Mouse (Mus musculus) midbrain, embryonic 10.5 days (tissue): Measurements from ENCODE around the gene Cst13. TPM values are rescaled to one million over a fixed set of nuclear protein-coding genes. Genes with fewer than 3 reads are reported as not detected.

Experiments
- DNase-seq: peaks from one replicate; pipeline ENCODE4 v3.0.0-alpha.2; 2017; ENCODE audit warnings: low spot score
- H3K27ac ChIP-seq: fragments of 300-500 bp; sonication (generic); replicated peaks from 2 replicates; pipeline ENCODE4 v1.5.1; 2016; ENCODE audit warnings: mild to moderate bottlenecking
- H3K27me3 ChIP-seq: fragments of 300-500 bp; sonication (generic); 2 replicates; pipeline ENCODE4 v1.6.1; 2016; ENCODE audit warnings: low read depth, mild to moderate bottlenecking; ENCODE audit not compliant: poor library complexity, severe bottlenecking
- H3K36me3 ChIP-seq: fragments of 300-500 bp; sonication (generic); 2 replicates; pipeline ENCODE4 v1.6.1; 2016; ENCODE audit warnings: mild to moderate bottlenecking, moderate library complexity
- H3K4me1 ChIP-seq: fragments of 300-500 bp; sonication (generic); 2 replicates; pipeline ENCODE4 v1.6.1; 2016
- H3K4me3 ChIP-seq: fragments of 300-500 bp; sonication (generic); 2 replicates; pipeline ENCODE4 v1.5.1; 2016; ENCODE audit warnings: mild to moderate bottlenecking, moderate library complexity
- H3K9me3 ChIP-seq: fragments of 300-500 bp; sonication (generic); replicated peaks from 2 replicates; pipeline ENCODE4 v1.6.1; 2016; ENCODE audit warnings: mild to moderate bottlenecking
- WGBS: fragments of 180-500 bp; shearing (Covaris S2); methylation state at CpG from one replicate; pipeline ENCODE4 v1.1.7; 2016; 5-methylcytosine and 5-hydroxymethylcytosine counted together
- polyA plus RNA-seq: library from polyadenylated mRNA; unstranded; fragments of >200 nt; fragmentation: Nextera tagmentation; extraction: Ambion mirVana; gene quantifications from 2 replicates; pipeline ENCODE4 v1.2.1, GENCODE M21; 2016

The Cst13 gene
- polyA plus RNA-seq, 1 experiment from 2014 or later: not detected

DNA sequence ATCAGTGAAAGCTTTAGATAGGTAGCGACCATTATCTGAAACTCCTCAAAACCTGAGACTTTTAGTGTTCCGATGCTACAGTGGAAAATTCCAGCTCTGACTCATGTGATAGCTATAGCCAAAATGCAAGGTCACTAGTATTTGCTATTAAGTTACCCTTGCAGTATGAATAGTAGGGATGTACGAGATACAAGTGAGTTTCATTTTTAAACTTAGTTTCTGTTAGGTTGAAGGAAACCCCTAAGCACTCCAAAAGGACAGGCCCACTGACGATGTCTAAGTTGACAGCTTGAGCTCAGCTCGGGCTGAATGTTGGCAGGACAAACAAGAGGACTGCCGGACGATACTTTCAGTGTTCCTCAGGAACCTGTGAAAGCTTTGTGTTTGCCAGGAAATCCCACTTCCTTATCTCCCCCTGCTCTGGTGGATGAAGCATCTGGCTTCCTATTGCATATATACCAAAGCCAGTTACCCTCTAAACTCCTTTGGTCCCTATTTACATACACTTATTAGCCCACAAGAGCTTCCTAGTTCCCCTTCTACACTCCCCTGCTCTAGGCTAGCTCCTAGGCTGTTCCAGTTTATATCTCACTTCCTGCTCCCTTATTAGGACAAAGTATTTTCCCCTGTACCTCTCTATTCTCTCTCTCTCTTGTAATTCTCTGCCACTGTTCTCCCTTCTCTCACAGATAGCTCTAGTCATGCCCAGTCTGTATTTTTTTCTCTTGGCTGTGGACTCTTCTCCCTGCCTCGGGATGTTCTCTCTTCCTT, 36.9 kb downstream of the Cst13 start:
- Histone ChIP-seq H3K9me3 (no peaks in the 10 kb centered on the region), H3K4me3 (no peak overlapping the region), H3K4me1 (no peaks in the 10 kb centered on the region), H3K36me3 (no peaks in the 10 kb centered on the region), H3K27me3 (no peaks in the 10 kb centered on the region), H3K27ac (no peak overlapping the region)
- no peak for DNase-seq
- WGBS: 81% methylated on average over 8 of the region's 8 CpGs

DNA sequence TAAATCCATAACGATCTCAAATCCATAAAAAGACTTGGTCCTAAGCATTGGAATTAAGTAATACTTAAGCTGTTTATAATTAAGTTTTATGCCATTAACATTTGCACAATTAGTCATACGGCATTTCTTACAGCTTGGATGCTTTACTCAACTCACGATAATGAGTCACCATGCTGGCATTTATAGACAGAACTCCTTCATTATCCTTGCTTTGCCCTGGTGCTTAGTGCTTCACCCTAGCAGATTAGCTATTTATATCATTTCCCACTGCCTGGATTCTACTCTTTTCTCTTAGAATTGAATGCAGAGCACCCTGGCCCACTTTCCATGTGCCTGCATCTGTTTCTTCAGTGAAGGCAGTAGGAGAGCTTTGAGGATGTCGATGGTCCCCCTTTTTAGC, 37.6 kb downstream of the Cst13 start:
- H3K4me3 ChIP-seq: no peak overlapping the region
- H3K36me3 ChIP-seq: no peaks in the 10 kb centered on the region
- no peaks in the 10 kb centered on the region for H3K9me3 ChIP-seq
- H3K27me3 ChIP-seq: no peaks in the 10 kb centered on the region
- no peak for DNase-seq
- WGBS: 85% methylated on average over 4 of the region's 4 CpGs
- H3K27ac ChIP-seq: no peak overlapping the region
- H3K4me1 ChIP-seq: no peaks in the 10 kb centered on the region

DNA sequence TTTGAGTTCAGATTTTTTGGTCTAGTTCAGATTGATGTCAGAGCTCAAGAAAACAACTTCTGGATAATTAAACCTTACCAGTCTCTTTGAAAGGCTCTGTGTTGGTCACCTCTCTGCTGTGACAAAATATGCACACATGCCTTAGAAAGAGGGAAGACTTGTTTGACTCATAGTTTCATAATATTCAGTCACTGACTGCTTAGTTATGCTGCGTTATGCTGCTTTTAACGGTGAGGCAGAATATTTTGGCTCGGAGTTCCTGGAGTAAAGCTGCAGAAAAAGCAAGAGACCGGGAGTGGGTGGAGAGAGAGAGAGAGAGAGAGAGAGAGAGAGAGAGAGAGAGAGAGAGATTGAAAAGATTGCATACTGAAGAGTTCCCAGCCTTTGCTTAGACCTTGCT, 41.1 kb downstream of the Cst13 start:
- H3K4me1 ChIP-seq: no peaks in the 10 kb centered on the region
- no peaks in the 10 kb centered on the region for H3K9me3 ChIP-seq
- no peak overlapping the region for H3K27ac ChIP-seq
- no peaks in the 10 kb centered on the region for H3K27me3 ChIP-seq
- no peaks in the 10 kb centered on the region for H3K36me3 ChIP-seq
- no peak overlapping the region for H3K4me3 ChIP-seq
- WGBS: 91% methylated on average over 4 of the region's 4 CpGs
- no peak for DNase-seq

DNA sequence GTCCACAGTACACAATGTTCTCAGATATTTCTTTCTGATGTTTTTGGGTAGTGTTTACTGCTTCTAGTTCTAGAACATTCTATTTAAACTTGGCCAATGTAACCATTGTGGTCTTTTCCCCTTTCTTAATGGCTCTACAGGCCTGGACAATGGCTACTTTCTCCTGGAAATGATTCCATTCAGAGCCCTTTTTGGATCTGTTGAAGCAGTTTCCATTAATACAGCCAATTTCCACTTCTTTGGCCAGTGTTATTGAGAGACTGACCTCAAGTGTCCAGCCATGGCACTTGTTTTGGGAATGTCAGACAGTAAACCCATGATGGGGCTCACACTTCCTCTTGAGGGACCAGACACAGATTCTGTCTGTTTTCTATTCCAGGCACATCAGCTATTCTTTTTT, 41.8 kb downstream of the Cst13 start:
- no peak overlapping the region for H3K4me3 ChIP-seq
- H3K27me3 ChIP-seq: no peaks in the 10 kb centered on the region
- no peaks in the 10 kb centered on the region for H3K36me3 ChIP-seq
- H3K4me1 ChIP-seq: no peaks in the 10 kb centered on the region
- H3K27ac ChIP-seq: no peak overlapping the region
- DNase-seq: no peak
- no peaks in the 10 kb centered on the region for H3K9me3 ChIP-seq

DNA sequence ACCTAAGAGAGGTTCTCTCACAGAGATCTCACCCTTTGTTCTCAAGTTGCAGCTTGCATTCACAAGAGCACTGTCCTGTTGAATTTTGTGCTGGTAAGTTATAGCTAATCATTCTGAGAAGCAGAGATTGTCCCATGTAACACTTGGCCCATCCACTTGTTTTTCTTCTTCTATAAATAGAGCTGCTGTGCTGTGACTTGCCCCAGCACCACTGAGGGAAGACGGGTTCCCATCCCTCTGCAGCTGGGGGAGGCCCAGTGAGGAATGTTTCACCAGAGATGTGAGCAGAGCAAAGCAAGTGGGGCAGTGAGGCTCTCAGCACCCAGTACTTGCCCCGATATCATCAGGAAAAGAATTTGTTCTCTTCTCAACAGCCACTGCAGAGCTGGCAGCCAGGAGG, 45.1 kb downstream of the Cst13 start, which contains the start of gene 9230104L09Rik:
Gene 9230104L09Rik (minus strand): TSS at position 73 of the 400 bp plus-strand sequence.
- Histone ChIP-seq H3K4me3 (no peak within 1 kb of the TSS), H3K9me3 (no peaks in the 10 kb centered on the region), H3K4me1 (no peaks in the 10 kb centered on the region), H3K27me3 (no peaks in the 10 kb centered on the region), H3K36me3 (peaks cover 4% of the 10 kb centered on the region; the same call in 1 of the 2 replicates), H3K27ac (no peak within 1 kb of the TSS)
- DNase-seq: no peak
- WGBS: 68% methylated on average over 2 of the region's 2 CpGs

DNA sequence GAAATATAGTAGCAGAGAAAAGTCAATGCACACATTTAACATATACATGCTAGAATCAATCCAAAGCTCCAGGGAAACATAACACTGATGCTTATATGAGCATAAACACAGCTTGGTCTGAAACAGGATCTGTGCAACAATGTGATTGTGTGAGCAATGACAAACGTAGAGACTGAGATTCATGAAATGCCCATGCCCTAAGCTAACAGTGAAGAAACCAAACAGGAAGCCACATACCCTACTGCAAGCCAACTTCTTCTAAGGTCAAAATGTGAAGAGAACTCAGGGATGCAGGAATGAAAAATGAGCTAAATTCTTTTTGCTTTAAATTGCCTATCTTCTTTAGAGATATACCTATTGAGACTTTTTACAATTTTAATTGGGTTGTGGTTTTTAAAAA, 49.1 kb downstream of the Cst13 start:
- no peak for DNase-seq
- Histone ChIP-seq H3K9me3 (no peaks in the 10 kb centered on the region), H3K27me3 (no peaks in the 10 kb centered on the region), H3K27ac (no peak overlapping the region), H3K4me3 (no peak overlapping the region), H3K36me3 (peaks cover 36% of the 10 kb centered on the region), H3K4me1 (peaks cover 13% of the 10 kb centered on the region)
- 76% methylated on average over 1 of the region's 1 CpGs for WGBS

DNA sequence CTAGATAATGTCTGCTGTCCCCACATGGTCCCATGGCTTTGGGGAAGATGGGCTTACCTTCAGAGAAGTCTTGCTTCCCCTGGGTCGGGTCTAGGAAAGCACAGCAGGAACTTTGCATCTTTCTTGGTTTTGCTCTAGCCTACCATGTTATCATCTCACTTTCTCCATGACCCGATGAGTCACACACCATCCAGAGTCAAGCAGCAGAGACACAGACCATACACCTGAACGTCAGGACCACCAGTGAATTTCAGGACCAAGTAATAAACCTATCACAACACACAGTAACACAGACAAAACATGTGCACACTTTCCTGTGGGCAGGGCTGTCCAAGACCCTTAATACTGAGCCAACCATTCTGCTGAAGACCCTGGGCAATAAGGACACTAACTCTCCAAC, 50.6 kb downstream of the Cst13 start:
- H3K36me3 ChIP-seq: peaks cover 36% of the 10 kb centered on the region
- H3K27me3 ChIP-seq: no peaks in the 10 kb centered on the region
- H3K4me3 ChIP-seq: no peak overlapping the region
- no peaks in the 10 kb centered on the region for H3K9me3 ChIP-seq
- DNase-seq: no peak
- no peak overlapping the region for H3K27ac ChIP-seq
- WGBS: 87% methylated on average over 3 of the region's 3 CpGs
- peaks cover 24% of the 10 kb centered on the region for H3K4me1 ChIP-seq

DNA sequence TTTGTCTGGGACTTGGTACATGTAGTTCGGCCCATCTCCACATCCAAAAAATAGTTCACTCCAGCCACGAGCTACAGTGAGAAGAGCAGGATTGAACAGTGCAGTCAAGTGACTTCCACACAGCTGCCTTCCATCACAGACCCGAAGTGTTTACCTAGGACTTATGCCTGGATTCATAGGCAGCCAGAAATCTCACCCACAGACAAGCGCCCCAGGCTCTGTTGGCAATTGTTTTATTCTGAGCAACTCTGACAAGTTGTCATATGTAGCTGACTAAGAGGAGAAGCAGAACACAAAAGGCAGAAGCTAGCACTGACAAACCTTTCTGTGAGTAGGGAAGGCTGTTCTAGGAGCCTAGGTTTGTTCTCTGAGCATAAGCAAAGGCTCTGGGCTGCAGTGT, 53.0 kb downstream of the Cst13 start:
- H3K27me3 ChIP-seq: no peaks in the 10 kb centered on the region
- peaks cover 36% of the 10 kb centered on the region for H3K36me3 ChIP-seq
- no peaks in the 10 kb centered on the region for H3K9me3 ChIP-seq
- WGBS: 91% methylated on average over 4 of the region's 4 CpGs
- peaks cover 31% of the 10 kb centered on the region for H3K4me1 ChIP-seq
- no peak for DNase-seq
- H3K4me3 ChIP-seq: peak overlapping the region; percentile 84; the same call in 1 of the 2 replicates
- no peak overlapping the region for H3K27ac ChIP-seq

DNA sequence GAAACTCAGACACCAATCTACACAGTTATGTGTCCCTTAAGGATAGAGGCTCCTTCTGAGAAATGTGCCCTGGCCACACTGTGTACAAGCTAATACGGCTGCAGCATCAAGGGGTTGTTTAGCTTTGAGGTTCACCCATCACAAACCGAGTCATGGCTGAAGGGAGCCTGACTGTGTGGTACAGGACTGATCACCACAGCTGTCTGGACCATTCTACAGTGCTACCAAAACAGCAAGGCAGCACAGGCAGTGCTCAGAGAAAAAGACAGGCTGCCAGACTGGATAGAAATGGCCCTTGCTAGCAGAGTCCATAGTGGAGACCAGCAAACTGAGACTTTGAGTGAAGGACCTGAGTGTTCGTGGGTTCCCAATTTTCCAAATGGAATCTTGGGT, 54.3 kb downstream of the Cst13 start:
- Histone ChIP-seq H3K4me1 (peaks cover 39% of the 10 kb centered on the region), H3K36me3 (peaks cover 36% of the 10 kb centered on the region), H3K9me3 (no peaks in the 10 kb centered on the region), H3K4me3 (peak overlapping the region; percentile 84), H3K27ac (peak overlapping the region; percentile 93; the same call in 1 of the 2 replicates), H3K27me3 (no peaks in the 10 kb centered on the region)
- DNase-seq: no peak
- WGBS: 51% methylated on average over 3 of the region's 3 CpGs

DNA sequence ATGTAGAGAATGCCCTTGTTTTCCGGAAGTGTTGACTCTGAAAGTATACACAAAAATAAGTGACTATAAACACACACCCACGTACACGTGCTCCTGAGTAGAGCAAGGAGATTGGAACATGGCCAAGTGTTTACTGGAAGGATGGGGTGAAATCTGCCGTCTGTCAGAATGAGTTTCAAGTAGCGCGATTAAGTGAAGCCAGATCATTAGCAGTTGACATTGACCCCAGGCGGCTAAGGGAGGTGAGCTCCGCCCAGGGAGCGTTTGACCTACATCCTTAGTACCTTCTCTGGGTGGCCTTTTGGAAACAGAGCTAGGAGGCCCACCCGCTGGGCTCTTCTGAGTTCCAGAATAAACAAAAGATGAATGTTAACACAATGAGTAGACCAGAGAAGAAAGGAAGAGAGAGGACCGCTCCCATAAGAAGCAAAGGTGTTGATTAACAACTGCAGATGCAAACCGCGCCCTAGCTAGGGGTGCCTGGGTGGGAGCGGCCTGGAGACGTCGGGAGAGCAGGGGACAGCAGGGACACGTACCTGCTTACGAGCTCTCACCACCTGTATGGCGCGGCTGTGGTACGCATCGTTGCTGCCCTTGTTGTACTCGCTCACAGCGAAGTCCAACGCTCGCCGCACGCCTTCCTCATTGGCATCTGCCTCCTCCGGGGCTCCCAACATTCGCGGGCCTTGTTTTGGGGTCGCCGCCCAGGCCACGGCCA, 54.9 kb downstream of the Cst13 start:
- peak overlapping the region; percentile 93 for H3K27ac ChIP-seq
- H3K9me3 ChIP-seq: no peaks in the 10 kb centered on the region
- H3K27me3 ChIP-seq: no peaks in the 10 kb centered on the region
- no peak for DNase-seq
- H3K4me3 ChIP-seq: peak overlapping the region; percentile 84
- H3K4me1 ChIP-seq: peaks cover 41% of the 10 kb centered on the region
- H3K36me3 ChIP-seq: peaks cover 33% of the 10 kb centered on the region
- 3% methylated on average over 34 of the region's 34 CpGs for WGBS

DNA sequence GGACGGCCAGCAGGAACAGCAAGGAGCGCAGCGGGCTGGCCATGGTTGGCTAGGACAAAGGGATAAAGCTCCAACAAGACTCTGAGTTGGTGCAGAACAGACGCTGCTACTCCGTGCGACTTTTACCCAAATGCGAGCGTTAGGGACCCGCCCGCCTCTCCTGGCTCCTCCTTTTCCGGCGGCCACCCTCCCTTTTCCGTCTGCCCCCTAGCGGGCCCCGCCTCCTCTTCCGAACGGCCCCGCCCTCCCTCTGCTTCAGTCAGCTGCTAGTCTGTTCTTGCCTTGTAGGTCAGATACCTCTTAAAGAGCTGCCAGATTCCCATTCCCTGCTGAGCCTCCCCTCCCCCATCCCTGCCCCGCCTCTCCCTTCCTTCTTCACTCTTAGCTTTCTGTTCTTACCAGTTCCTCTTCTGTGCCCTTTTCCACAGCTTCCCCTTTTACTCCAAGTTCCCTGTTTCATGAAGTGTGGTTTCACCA, 55.5 kb downstream of the Cst13 start, which contains the start of gene Cst3:
Gene Cst3 (minus strand): TSS at position 358 of the 477 bp plus-strand sequence.
- peaks cover 41% of the 10 kb centered on the region for H3K4me1 ChIP-seq
- no peaks in the 10 kb centered on the region for H3K27me3 ChIP-seq
- peaks cover 28% of the 10 kb centered on the region for H3K36me3 ChIP-seq

DNA sequence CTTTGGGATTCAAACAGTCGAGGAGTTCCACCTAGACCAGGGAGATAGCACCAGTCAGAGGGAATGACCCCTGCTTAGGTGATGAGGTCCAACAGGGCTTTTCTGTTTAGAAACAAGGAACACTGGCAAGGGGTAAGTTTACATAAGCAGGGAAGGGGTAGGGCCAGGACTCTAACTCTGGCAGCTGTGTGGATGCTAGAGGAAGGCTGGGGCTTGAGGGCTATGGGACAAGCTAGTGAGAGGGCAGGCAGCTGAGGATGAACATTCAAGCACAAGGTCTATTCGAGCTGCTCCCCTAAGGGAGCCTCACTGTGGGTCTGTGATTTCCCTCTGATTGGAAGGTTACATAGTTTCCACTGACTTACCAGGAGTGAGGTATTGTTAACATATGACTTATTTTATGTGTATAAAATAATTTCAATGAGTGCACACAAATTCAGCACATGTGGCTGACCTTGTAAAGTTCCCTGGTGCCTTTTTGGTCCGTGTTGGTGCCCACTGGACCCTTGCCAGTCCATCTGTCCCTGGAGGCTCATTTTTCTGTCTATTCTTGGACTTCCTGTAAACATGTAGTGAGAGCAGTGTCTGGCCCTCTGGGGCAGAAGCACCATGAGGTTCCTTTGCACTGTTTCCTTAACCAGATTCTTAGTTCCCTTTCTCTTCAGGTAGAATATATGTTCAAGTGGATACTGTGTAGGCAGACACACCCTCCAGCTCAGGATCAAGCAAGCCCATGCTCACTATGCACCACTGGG, 57.3 kb downstream of the Cst13 start:
- no peak for DNase-seq
- Histone ChIP-seq H3K4me3 (no peak overlapping the region), H3K4me1 (peaks cover 41% of the 10 kb centered on the region), H3K36me3 (peaks cover 10% of the 10 kb centered on the region), H3K27ac (no peak overlapping the region), H3K9me3 (no peaks in the 10 kb centered on the region), H3K27me3 (no peaks in the 10 kb centered on the region)
- 64% methylated on average over 3 of the region's 3 CpGs for WGBS

More for the DNA sequence above, 55.5 kb downstream of the Cst13 start, which contains the start of gene Cst3:
- peak within 1 kb of the TSS; percentile 93 for H3K27ac ChIP-seq
- H3K4me3 ChIP-seq: peak within 1 kb of the TSS; percentile 84
- DNase-seq: peak; percentile 92
- no peaks in the 10 kb centered on the region for H3K9me3 ChIP-seq
- under 1% methylated on average over 19 of the region's 19 CpGs for WGBS
